Mouse (Mus musculus): ENCODE data around the gene Klf1.
A peak's percentile ranks its signal among the peaks of the same experiment; 100 is the strongest.
"Not testable (repeated sequence)": the region's sequence is repeated elsewhere in the genome, so short reads cannot be mapped to it uniquely, and the experiment has no call there.

Klf1 gene

DNA sequence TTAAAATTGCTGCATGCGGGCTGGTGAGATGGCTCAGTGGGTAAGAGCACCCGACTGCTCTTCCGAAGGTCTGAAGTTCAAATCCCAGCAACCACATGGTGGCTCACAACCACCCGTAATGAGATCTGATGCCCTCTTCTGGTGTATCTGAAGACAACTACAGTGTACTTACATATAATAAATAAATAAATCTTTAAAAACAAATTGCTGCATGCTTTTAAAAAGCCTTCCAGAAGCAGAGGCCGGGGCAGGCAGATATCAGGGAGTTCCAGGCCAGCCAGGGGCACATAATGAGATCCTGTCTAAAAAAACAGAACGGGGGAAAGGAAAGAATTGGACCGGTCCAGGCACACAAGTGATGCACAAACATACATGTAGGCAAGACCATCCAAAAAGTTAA is 6.3 kb downstream of the Klf1 start:
- not testable (repeated sequence) for DNase-seq

DNA sequence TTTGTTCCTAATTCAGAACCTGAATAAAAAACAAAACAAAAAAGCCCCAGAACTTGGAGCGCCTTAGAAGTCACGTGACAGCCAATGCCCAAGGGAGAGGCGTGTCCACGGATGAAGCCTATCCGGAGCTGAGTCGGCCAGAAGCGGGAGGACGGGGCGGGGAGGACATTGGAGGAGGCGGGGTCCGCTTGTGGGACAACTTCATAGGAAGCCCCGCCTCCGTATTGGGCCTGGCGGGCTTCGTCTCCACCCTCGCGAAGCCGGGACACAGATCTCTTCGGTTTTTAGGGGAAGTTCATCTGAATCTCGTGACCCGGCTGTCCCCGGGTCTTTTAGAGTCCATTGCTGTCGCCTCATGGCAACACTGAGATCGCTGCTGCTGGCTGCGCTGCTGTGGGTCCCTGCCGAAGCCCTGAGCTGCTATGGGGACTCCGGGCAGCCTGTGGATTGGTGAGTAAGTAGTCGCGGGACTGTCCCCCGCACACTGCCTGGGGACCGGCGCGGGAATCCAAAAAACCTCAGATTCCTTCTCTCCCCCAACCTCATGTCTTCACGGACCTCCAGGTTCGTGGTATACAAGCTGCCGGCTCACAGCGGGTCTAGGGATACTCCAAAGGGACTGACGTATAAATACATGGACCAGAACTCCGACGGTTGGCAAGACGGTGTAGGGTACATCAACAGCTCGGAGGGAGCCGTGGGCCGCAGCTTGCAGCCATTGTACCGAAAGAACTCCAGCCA is 6.9 kb downstream of the Klf1 start, which contains the start of gene Dnase2a:
Dnase2a (plus strand) TSS at position 140 of the 741 bp plus-strand sequence.
- peak; percentile 79 for DNase-seq

DNA sequence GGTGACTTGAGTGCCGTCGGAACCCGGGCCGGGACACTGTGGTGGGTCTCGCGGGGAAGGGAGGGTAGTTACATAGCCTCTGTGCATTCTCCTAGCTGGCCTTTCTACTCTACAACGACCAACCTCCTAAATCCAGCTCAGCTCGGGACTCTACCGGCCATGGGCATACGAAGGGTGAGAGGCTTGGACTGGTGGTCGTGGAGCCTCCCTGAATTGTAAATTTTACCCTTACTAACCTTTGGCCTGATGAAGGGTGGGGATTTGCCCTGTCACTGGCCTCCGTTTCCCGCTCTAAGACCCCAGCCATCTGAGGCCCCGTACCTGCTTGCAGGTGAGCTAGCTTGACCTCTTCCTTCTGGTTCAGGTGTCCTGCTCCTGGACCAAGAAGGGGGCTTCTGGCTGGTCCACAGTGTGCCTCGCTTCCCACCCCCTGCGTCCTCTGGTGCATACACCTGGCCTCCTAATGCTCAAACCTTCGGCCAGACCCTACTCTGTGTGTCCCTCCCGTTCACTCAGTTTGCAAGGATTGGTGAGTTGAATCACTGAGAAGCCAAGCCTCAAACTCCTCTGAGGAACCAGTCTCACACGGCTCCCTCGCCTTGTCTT is 7.5 kb downstream of the Klf1 start:
- no peak for DNase-seq

DNA sequence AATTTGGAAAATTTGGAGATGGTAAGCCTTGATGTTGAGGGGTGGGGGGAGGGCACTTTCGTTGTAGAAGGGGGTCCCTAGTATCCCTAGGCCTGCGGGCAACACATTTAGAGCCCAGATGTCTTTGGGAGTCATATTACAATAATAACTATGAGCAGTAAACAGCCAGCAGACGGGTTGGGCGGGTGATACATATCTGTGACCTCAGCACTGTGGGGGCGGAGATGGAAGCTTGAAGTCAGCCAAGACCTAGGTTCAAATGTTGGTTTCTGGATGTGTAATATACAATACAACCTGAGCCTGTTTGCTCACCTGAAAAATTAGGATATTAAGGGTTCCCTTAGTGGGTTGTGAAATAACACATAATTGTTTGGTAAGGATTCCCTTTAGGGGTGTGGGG is 8.2 kb downstream of the Klf1 start:
- DNase-seq, result no peak

DNA sequence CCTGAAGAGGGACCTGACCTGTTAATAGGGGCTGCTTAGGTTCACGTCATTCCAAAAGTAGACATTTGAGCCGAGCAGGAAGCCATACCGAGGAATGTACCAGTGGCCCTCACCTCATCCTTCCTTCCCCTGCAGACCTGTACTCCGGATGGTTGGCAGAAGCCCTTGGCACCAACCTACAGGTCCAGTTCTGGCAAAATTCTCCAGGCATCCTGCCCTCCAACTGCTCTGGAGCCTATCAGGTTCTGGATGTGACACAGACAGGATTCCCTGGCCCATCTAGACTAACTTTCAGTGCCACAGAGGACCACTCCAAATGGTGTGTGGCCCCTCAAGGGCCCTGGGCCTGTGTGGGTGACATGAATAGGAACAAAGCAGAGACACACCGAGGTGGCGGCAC is 8.8 kb downstream of the Klf1 start:
- DNase-seq, result no peak

DNA sequence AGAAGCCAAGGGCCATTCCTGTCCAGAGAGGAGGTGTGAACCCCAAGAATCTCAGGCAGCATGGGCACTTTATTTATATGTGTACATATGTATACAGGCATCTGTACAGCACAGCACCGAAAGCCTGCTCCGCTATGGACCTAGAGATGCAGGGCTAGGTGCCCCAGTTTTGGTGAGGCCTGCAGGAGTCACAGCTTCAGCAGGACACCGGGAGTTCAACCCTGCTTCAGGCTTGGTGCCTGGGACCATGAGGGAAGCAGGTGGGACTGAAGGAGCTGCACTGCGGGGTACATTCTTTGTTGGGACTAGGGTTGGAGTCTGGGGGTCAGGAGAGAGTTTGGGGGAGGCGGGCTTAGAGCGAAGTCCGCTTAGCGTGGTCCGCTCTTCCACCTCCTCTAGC is 10.1 kb downstream of the Klf1 start:
- DNase-seq, result no peak

DNA sequence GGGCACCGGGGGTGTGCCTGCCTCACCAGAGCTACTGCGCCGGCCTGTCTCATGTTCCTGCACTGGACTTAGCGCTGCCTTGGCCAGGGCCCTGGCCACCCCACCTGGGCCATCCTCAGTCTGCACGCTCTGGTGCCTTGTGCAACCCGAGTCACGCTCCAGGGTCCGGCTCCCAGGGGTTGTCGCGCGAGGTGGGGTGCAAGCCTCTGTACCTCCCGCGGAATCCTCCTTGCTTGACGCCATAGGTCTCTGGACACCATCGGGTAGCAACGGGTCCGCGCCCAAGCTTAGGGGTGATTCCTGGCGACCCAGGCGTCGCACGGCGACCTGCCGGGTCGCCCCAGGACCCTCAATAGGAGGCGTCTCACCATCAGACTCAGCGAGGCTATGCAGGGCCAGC is 10.7 kb downstream of the Klf1 start:
- DNase-seq, result no peak

DNA sequence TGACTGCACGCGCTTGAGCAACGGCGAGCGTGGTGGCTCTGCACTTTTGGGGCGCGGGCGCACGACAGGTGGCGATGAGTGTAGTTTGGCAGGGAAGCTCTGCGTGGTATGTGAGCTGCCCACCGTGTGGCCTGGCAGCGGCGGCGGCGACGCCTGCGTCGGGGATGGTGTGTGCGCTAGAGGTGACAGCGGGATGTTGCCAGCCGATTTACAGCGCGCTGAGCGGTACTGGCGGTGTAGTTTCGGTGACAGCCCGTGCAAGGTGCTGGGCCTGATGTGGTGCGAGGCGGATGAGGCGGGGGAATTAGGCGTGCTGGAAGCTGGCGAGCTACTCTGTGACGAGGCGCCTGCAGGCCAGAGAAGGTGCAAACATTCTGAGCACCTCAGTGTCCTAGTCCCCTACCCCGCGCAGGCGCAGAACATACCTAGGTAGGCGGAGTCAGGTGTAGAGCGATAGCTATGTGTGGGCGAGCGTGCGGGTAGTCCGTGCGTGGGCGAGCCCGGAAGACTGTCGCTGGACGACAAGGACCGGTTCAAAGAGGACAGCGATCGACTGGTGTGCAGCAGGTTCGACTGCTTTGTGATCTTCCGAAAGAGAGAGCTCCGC is 11.3 kb downstream of the Klf1 start:
- peak; percentile 70 for DNase-seq

DNA sequence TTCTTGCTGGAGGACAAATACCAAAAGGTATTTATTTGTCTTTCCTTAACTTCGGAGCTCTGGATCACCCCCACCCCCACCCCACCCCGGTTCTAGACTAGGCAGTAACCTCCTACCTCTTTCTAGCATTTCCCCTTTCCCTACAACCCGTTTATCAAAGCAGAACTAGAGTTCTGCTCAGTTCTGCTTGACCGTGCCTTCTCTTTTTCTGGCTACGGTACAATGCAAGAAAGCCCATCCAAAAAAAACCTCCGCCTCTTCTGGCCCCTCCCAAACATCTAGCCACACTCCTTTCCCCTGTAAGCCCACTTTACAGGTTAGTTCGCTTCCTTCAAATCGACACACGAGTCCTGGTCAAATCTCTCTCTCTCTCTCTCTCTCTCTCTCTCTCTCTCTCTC is 11.8 kb downstream of the Klf1 start:
- no peak for DNase-seq

DNA sequence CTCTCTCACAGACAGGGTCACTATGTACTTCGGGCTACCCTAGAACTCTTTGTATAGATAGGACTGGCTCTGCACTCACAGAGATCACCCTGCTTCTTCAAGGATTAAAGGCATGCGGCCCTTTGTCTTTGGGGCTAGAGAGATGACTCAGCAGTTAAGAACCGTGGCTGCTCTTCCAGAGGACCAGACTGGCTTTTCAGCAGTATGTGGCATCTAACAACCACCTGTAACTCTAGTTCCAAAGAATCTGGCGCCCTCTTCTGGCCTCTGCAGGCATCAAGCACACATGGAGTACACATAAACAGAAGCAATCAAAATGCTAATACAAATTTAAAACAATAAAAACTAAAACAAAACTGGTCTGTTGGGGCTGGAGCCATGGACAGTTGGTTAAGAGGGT is 12.2 kb downstream of the Klf1 start:
- DNase-seq, result no peak

DNA sequence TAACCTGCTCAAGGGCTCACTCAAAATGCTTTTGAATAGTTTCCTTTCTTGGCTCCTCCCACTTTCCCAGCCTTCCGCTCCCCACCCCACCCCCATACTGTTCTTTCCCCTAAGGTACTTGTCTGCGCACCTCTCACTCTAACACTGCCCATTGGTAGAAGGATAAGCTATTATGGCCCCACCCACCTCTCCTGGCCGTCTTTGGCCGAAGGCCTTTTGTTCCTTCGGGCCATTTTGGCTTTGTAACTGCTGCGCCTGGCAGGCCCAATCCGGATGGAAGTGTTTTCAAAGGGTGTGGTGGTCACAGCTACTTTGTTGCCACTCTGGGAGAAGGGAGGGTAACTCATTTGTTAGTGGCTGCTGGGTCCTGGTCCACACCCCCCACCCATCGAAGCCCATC is 13.5 kb downstream of the Klf1 start:
- DNase-seq, result no peak

DNA sequence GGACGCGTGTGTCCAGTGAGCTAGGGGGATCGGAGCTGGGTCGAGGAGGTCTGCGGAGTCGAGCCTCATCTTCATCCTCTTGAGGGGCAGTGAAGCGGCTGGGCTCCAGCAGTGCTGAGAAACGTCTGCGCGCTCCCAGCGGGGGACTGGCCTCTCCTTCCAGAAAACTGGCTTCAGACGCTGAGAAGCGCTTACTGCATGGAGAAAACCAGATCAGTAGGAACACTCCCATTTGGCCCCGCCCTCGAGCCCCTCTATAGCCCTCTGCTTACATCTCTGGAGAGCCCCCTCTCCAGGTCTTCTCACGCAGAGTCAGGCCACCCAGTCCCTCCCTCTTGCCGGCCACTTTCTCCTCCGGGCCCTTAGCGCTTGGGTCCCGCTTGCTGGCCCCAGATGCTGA is 16.1 kb downstream of the Klf1 start:
- no peak for DNase-seq

DNA sequence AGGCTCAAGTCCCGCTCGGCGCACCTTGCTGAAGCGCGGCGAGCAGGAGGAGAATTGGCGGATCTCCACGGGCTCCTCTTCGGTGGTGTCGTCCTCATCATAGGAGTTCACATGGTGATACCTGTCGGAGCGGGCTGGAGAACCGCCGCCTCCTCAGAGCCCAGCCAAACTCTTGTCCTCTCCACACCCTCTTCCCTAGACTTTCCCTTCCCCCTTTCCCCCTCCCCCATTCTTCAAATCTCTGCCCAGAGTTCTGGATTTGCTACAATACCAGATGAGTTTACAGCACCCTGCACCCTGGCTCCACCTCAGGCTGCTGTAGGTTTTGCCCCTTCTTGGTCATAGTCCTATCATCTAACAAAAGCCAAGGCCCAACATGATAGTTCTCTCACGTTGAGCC is 16.9 kb downstream of the Klf1 start:
- no peak for DNase-seq

DNA sequence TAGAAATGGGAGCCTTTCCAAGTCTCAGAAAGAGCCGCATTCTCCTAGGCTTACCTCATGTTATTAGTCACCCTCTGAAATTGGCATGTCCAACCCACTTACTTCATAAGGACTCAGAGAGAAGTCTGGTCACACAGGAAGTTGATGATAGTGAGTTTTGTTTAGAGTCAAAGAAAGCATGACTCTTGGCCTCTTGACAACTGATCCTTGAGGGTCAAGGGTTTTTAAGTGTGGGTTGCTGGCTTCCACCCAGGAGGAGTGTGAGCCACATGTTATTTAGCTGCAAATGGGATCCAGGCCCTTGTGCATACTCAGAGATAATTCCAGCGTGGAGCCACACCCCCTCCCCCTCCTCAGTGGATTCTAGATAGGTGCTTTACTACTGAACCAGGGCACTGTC is 19.9 kb downstream of the Klf1 start:
- DNase-seq, result no peak

DNA sequence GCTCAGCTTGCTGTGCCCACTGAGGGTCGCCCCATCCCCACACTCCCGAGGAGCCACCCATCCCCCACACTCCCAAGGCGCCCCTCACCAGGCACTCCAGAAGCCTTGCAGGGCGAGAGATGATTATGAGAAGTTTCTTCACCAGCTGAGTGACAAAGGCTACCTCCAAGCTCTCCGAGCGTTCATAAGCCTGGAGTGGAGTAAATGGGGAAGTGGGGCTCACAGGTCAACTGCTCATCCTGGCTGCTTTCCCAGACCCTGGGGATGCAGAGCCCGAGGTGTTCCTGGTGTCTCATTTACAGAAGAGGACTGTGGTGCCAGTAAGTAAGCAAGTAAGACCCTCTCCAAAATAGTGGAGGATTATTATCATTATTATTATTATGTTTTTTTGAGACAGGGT is 23.8 kb downstream of the Klf1 start:
- no peak for DNase-seq

DNA sequence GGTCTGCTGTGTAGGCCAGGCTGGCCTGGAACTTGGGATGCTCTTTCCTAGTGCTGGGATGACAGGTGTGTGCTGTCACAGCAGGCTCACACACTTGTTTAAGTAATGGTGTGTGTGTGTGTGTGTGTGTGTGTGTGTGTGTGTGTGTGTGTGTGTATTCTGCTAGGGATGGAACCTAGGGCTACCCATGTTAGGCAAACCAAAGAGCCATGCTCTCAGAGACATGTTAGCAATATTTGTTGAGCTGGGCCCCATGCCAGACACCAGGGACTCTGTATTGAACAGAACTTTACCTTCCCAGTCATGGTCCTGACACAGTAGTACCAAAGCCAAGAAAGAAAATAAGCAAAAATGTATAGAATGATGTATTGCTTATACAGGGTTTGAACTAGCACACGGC is 25.8 kb downstream of the Klf1 start:
- DNase-seq, result no peak

DNA sequence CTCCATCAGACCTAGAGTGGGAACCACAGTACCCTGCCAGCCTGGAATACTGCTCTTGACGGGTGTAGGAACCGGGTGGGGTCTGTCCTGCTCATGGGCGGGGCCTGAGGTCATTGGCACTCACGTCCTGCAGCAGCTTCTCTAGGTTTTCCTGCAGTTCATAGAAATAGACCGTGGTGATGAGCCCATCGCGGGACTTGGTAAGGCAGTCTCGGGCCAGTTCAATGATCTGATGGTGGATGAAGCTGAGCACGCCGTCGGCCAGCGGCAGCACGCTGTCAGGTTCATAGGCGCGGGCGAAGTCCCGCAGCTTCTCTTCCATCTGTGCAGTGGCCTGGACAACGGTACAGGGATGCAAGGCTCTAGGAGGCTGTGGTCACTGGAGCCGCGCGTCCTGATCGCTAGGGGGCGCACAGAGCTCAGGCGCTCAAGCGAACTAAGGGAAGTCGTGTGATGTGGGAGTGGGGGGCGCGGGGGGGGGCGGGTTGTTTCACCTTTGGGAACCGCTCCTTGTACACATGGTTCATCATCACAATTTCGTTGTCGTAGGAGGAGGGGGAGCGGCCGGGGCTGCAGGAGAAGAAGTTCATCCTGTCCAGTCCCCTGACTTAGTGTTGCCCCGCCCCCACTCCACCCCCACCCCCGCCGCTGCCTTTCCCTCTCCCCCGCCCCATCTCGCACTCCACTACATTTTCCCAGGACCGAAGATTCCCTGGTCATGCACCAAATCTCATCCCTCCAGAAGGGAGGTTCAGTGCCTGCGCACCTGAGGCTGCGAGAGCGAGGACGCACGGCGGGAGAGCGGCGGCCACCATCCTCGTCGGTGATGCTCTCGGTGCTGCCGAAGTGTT is 27.0 kb downstream of the Klf1 start:
- peak; percentile 62 for DNase-seq

DNA sequence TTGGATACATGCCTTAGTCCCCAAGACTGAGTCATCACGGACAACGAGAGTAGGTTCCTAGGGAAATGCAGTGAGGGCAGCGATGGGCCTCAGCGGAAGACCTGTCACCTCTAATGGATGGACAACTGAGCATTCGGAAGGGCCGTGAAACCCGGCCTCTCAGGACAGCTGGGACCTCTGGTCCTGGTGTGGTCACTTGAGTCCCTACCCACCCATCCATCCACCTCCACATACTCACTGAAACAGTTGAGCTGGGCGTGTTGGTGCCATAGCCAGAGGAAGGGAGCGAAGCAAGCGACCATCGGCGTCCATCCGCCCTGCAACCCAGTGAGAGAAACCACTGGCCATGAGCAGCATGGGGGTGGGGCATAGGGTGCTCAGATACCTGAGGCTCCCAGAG is 28.9 kb downstream of the Klf1 start:
- no peak for DNase-seq

DNA sequence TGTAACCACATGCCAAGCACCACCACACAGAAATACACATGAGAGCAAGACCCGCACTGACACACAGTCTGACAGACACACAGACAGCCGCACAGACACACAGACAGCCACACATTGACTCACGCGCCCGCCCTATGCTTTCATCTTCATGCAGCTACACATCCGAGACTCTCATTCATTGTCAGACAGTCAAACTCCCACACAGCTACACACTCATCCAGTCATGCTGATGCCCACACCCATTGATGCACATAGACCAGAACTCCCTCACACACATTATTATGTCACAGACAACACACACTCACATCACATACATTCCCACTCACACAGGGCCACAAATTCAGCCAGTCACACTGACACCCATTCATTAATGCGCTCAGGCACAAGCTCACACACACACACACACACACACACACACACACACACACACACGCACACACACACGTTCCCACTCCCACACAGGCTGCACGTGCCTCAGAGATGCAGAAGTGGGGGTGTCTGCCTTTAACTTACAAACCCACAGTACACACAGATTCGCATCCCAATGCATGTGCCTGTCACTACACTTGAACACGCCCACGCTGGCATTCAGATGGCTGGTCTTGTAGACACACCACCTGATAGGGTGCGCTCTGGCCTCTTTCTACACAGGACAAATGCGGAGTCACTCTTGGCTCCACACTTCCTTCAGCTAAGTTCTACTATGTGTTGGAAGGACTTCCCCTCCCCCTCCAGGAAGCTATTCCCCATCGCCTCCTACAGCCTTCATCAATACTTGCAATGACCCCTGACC is 32.2 kb downstream of the Klf1 start:
- no peak for DNase-seq

DNA sequence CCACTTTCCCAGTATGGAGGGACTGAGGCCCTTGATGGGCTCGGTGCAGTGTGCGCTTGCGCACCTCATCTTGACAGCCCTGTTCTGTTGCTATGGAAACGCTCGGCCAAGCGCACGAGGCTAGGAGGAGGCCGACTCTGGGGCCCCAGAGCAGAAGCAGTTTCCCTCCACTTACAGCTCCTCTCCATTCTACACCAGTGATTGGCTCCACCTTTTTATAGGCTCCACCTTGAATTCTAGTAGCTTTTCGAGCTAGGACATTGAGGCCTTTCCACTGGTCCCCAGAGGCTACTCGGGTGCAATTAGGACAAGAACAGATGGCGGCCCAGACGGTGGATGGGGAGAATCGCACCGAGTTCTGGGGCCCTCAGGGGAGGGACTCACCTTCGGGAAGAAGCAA is 33.1 kb downstream of the Klf1 start:
- peak; percentile 59 for DNase-seq

DNA sequence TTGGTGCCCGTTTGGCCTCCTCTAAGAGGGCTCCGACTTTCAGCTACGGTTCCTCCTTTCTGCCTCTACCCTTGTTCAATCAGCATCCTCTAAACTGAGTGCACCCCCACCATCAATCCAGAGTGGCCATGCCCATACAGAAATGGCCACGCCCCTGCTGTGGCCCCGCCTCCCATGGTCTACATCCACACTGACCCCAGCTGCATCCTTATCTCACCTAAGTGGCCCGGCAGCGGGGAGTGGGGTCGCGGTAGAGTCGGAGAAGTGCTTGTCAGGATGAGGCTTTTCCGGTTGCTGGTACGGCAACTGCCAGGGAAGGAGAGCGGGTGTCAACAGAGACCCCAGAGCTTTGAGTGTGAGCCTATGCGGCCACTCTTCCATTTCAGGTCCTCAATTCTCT is 33.8 kb downstream of the Klf1 start:
- DNase-seq, result no peak

DNA sequence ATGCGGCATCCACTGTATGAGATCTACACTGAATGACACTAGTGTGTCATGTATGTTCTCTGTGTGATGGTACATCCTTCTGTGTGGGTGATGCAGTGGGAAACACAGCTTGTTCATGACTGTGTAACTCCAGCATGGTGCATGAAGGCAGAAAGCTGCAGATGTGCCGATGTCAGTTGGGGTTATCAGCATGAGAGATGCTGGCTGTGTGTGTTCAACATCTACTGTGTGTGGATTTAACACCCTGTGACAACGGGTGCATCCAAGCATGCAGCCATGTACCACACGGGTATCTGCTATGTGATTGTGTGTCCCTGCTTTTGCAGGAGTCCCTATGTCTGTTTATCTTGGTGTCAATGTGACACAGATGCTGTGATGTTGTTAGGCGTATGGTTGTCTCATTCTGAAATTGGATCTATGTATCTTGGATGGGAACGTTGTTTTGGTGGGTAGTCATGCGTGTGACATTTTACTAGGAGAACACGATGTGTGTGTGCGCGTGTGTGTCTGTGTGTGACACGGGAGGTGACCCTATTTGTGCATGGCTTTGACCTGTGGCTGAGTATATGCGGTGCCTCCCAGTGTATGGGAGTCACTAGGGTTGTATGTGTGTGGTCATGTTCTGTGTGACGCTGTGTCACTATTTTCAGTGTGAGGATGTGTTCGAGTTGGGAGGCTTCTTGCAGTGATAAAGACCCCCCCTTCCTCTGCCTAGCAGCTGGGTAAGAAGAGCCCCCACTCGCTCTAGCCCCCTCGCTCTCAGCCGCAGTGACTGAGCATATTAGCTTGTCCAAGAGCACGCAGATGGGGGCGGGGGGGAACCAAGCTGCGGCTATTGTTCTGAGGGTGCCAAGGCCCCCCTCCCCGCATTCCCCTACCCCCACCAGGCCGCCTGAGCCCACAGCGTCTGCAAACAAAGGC is 34.6 kb downstream of the Klf1 start:
- no peak for DNase-seq

All from right cerebral cortex, postnatal 25 days (tissue).